Mouse (Mus musculus) leukemia stem cell, adult 10-12 weeks (primary cell): ENCODE results near the gene Nop9. TPM values are rescaled to one million over a fixed set of nuclear protein-coding genes. Genes with fewer than 3 reads are reported as not detected.

Experiments
- polyA plus RNA-seq: library from polyadenylated mRNA; stranded (reverse); fragments of >175 nt; gene quantifications from 2 replicates; pipeline ENCODE4 v1.2.3, GENCODE M21; 2012; ENCODE audit warnings: low replicate concordance

Gene Nop9
- 57.8 and 83.1 TPM in 2 replicates for polyA plus RNA-seq

DNA sequence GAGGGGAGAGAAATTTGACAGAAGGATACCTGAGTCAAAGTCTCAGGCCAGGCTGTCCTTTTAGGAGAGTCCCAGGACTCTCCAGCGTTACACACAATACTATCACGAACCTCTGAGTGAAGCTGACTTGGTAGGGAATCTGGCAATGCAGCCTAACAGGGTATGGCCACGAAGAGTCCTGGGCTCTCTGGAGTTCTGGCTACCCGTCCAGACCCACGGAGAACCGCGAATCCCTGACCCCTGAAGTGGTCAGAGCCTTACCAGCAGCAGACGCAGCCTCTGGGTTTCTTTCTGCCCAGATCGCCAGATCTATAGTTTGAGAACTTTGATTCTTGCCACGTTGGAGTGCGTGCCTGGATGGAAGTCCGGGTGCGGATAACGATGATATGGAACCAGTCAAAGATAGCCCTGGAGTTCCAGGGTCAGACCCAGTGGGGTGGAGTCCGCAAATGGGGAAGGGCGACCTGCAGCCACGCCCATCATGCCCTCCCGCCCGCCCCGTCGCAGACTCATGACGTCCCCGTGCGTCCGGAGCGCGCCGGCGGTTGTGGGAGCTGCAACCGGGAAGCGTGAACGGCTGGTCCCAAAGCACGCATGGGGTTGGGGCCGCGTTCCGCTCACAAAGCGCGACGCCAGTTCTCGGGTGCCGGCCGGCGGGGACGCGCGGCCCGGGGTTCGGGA is at the start of gene Nop9, which contains the start of gene Dhrs1:
TSS of gene Nop9 (plus strand) at position 514 of the 681 bp plus-strand sequence.
TSS of gene Dhrs1 (minus strand) at position 511 of the 681 bp plus-strand sequence.

DNA sequence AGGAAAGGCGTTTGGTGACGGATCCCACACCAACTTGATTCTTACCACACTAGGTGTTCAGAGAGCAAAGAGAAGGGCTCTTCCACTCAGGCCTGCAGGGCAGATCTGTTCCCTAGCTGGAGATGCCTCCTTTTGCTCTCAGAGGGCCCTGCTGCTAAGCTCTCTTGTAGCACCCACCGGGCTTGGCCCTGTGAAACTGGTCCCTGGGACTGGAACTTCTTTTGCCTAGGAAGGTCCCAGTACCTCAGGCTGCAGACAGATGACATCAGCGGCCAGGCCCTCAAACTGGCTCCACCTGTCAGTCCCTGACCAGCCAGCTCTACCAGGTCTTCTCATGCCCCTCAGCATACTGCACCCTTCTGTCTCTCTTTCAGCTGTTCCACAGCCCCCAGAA is 31.8 kb upstream of the Nop9 start, which contains the start of gene Tgm1:
TSS of gene Tgm1 (minus strand) at position 198 of the 394 bp plus-strand sequence.

DNA sequence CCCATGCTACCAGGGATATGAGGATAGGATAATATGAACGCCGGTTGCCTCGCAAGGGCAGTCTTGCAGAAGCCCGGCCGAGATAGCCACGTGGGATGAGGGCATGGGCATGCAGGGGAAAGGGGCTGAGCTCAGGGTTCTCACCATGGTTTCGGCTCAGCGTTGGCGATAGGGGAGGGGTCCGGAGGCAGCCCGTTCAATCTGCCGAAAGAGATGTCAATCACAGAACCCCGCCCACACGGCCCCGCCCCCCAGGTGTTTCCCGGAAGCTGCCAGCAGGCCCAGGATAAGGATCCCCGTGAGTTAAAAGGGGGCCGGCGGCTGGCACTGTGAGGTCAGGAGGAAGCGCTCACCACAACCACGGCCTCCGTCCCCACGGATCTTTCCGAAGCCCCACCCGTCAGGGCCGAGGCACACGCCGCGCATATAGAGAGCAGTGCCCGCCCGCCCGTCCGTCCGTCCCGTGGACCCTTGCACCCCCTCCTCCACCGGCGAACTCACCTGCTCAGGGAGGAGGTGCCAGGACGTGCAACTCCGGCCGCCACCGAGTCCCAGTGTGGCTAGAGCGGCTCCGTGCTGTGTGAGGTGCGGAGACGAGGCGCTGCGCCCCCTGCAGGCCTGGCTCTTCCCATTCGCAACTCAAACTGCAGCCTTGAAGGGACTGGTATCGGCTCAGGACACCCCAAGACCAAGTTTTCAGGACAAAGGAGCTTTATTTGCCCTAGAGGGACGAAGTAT is 23.6 kb upstream of the Nop9 start, which contains the start of gene Rabggta:
TSS of gene Rabggta (minus strand) at position 564 of the 738 bp plus-strand sequence.

DNA sequence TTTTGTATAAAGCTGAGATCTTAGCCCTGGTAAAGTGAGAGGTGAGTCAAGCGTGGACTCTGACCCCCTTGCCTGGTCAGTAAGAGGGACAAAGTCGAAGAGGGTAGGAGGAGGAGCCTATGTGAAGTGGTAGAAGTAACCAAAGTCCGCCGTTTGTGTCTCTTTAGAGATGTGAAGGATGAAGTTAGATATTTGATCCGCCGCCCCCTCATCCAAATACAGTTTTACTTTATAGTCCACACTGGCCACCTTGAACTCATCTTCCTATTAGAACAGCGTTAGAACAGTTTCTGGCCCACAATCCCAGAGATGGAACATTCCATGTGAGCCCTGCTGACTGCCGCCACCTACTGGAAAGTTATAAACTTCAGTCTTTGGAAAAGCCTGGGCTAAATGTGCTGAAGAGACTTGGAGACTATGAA is 12.9 kb downstream of the Nop9 start, which contains the start of gene Cideb:
TSS of gene Cideb (minus strand) at position 96 of the 422 bp plus-strand sequence.

DNA sequence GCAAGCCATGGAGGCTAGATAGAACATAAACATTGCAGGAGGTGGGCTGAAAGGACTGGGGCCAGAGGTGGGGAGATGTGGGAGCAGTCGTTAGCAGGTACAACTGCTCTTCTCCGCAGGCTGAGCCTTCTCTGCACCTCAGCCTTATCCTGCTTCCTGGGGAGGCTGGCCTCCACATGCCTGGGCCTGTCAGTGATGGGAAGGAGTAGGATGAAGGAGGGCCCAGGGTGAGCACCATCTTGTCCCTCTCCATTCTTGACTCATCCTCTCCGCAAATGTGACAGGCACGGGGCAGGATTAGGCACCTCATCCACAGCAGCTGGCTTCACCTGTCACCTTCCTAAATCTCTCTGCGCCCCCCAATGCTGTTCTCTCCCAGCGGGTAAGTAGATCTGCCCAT is 15.7 kb downstream of the Nop9 start, which contains the start of gene Ltb4r2:
TSS of gene Ltb4r2 (plus strand) at position 266 of the 400 bp plus-strand sequence.

DNA sequence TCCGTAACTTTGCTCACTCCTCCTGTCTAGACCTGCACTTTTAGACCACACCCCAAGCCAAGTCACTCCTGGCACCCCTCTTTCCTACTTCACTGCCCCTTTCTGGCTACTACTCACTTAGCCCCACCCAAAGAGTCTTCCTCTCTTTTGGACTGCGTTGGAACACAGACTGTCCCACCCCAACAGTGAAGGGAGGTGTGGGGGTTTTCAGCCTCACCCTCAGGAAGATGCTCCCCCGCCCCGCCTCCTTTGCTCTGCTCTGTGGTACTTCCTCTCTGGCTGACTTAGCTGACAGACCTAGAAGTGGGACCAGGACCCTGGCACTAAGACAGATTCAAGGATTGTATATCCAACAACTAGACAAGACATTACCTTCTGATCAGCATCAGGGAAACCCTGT is 20.2 kb downstream of the Nop9 start, which contains the start of gene Ltb4r1:
TSS of gene Ltb4r1 (plus strand) at position 267 of the 400 bp plus-strand sequence.

DNA sequence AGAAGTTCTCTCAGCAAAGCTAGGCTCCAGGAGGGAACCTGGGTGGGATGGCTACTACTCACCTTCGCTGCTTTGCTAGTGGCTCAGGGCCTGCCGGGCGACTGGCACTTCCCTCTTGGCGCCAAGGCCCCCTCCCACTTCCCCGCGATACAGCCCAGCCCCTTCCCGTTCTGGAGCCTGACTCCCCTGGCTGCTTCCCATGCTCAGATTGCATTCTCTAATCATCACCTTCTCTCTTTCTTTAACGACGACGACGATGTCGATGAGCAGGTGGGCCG is 38.4 kb downstream of the Nop9 start, which contains the start of gene Adcy4:
TSS of gene Adcy4 (minus strand) at position 138 of the 278 bp plus-strand sequence.

DNA sequence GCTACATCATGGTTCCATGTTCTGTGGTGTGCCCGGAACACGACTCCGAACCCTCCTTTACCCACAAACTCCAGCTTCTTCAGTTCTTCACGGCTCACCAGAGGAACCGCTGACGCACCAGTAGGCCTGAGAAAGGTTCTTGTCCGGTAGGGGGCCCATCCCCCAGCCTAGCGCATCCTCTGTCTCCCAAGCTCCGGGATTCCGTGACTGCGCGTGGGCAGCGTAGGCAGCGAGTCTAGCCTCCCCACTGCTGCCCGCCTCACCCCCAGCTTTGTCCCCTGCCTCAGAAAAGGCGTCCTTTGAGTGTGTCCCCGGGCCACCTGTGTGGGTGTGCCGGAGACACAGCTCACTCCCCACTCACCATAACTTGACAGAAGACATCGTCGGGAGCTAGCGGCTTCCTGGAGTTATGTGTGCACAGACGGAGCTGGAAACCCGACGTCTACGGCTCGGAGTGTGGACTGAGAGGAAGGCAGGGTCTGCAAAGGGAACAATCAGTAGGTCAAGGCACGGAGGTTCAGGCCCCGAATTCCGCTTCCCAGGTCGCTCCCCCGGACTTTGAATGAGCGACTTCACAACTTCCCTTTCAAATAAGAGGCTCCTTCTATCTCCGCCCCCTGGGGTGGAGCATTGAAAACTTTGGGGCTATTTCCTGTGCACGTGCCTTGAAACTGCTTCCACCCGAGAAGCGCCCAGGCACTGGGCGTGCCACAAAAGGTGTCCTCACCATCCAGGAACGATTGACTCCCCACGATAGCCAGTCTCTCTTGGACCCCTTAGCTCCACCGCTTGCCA is 43.0 kb downstream of the Nop9 start, which contains the start of gene Ripk3:
TSS of gene Ripk3 (minus strand) at position 610 of the 795 bp plus-strand sequence.

Other genes starting within 250 kb of the Nop9 start
- gene Cpne6, start 235.2 kb upstream of the Nop9 start, polyA plus RNA-seq: not detected in 2 replicates
- 0.41 and 0.62 TPM in 2 replicates for gene Nrl, start 220.7 kb upstream of the Nop9 start, polyA plus RNA-seq
- gene Pck2, start 205.4 kb upstream of the Nop9 start, polyA plus RNA-seq: 116 and 171 TPM in 2 replicates
- gene Dcaf11, start 185.7 kb upstream of the Nop9 start, polyA plus RNA-seq: 26.0 and 50.2 TPM in 2 replicates
- gene A730061H03Rik, start 185.3 kb upstream of the Nop9 start, polyA plus RNA-seq: 0.97 and 1.7 TPM in 2 replicates
- not detected in 2 replicates for gene Fitm1, start 170.1 kb upstream of the Nop9 start, polyA plus RNA-seq
- gene Psme1, start 167.6 kb upstream of the Nop9 start, polyA plus RNA-seq: 69.7 and 113 TPM in 2 replicates
- 25.0 and 35.4 TPM in 2 replicates for gene Emc9, start 160.4 kb upstream of the Nop9 start, polyA plus RNA-seq
- gene Psme2, start 154.6 kb upstream of the Nop9 start, polyA plus RNA-seq: 21.1 and 39.3 TPM in 2 replicates
- 31.7 and 39.6 TPM in 2 replicates for gene Rnf31, start 154.0 kb upstream of the Nop9 start, polyA plus RNA-seq
- gene Irf9, start 142.1 kb upstream of the Nop9 start, polyA plus RNA-seq: 22.2 and 204 TPM in 2 replicates
- 7.8 and 19.7 TPM in 2 replicates for gene Rec8, start 127.7 kb upstream of the Nop9 start, polyA plus RNA-seq
- gene Ipo4, start 109.7 kb upstream of the Nop9 start, polyA plus RNA-seq: 18.3 and 108 TPM in 2 replicates
- 18.9 TPM in 1 of 2 replicates, not detected in the other for gene Gm49378, start 107.8 kb upstream of the Nop9 start, polyA plus RNA-seq
- 20.7 and 31.5 TPM in 2 replicates for gene Tm9sf1, start 101.9 kb upstream of the Nop9 start, polyA plus RNA-seq
- 0.41 TPM in 1 of 2 replicates, not detected in the other for gene Tssk4, start 95.5 kb upstream of the Nop9 start, polyA plus RNA-seq
- gene Mdp1, start 85.2 kb upstream of the Nop9 start, polyA plus RNA-seq: 11.3 and 12.5 TPM in 2 replicates
- 3.1 and 25.0 TPM in 2 replicates for gene Gmpr2, start 73.8 kb upstream of the Nop9 start, polyA plus RNA-seq
- 32.6 and 33.7 TPM in 2 replicates for gene Nedd8, start 73.6 kb upstream of the Nop9 start, polyA plus RNA-seq
- 49.1 and 49.7 TPM in 2 replicates for gene Tinf2, start 63.9 kb upstream of the Nop9 start, polyA plus RNA-seq
- gene Tgm1, start 31.8 kb upstream of the Nop9 start, polyA plus RNA-seq: 4.5 and 11.0 TPM in 2 replicates
- 8.7 and 22.8 TPM in 2 replicates for gene Rabggta, start 23.4 kb upstream of the Nop9 start, polyA plus RNA-seq
- 4.0 and 4.2 TPM in 2 replicates for gene Dhrs1, start within 50 bp of the Nop9 start, polyA plus RNA-seq
- gene Cideb, start 12.8 kb downstream of the Nop9 start, polyA plus RNA-seq: not detected in 2 replicates
- gene Ltb4r2, start 15.7 kb downstream of the Nop9 start, polyA plus RNA-seq: 0.20 TPM in 1 of 2 replicates, not detected in the other
- 1.1 and 3.8 TPM in 2 replicates for gene Ltb4r1, start 20.3 kb downstream of the Nop9 start, polyA plus RNA-seq
- gene Adcy4, start 38.4 kb downstream of the Nop9 start, polyA plus RNA-seq: 1.5 and 1.8 TPM in 2 replicates
- 54.1 and 55.8 TPM in 2 replicates for gene Ripk3, start 43.2 kb downstream of the Nop9 start, polyA plus RNA-seq
- gene Nfatc4, start 77.5 kb downstream of the Nop9 start, polyA plus RNA-seq: 0.20 and 0.88 TPM in 2 replicates
- gene Nynrin, start 108.3 kb downstream of the Nop9 start, polyA plus RNA-seq: 0.07 and 0.18 TPM in 2 replicates
- not detected in 2 replicates for gene Cbln3, start 138.7 kb downstream of the Nop9 start, polyA plus RNA-seq
- gene Khnyn, start 139.3 kb downstream of the Nop9 start, polyA plus RNA-seq: 8.0 and 11.3 TPM in 2 replicates
- gene Sdr39u1, start 154.6 kb downstream of the Nop9 start, polyA plus RNA-seq: 7.5 and 10.8 TPM in 2 replicates
- 0.23 and 0.34 TPM in 2 replicates for gene Cma1, start 199.0 kb downstream of the Nop9 start, polyA plus RNA-seq
- gene Cma2, start 205.3 kb downstream of the Nop9 start, polyA plus RNA-seq: not detected in 2 replicates